Mouse (Mus musculus) hindlimb bud, embryonic 11.5 days (tissue): Measurements from ENCODE around the gene Fmnl3.
"Not testable (repeated sequence)": the region's sequence is repeated elsewhere in the genome, so short reads cannot be mapped to it uniquely, and the experiment has no call there.

Experiments
- DNase-seq: peaks from one replicate; pipeline ENCODE4 v3.0.0-alpha.2; 2012; ENCODE audit warnings: low read depth, low spot score; ENCODE audit errors: extremely low spot score

Gene Fmnl3

DNA sequence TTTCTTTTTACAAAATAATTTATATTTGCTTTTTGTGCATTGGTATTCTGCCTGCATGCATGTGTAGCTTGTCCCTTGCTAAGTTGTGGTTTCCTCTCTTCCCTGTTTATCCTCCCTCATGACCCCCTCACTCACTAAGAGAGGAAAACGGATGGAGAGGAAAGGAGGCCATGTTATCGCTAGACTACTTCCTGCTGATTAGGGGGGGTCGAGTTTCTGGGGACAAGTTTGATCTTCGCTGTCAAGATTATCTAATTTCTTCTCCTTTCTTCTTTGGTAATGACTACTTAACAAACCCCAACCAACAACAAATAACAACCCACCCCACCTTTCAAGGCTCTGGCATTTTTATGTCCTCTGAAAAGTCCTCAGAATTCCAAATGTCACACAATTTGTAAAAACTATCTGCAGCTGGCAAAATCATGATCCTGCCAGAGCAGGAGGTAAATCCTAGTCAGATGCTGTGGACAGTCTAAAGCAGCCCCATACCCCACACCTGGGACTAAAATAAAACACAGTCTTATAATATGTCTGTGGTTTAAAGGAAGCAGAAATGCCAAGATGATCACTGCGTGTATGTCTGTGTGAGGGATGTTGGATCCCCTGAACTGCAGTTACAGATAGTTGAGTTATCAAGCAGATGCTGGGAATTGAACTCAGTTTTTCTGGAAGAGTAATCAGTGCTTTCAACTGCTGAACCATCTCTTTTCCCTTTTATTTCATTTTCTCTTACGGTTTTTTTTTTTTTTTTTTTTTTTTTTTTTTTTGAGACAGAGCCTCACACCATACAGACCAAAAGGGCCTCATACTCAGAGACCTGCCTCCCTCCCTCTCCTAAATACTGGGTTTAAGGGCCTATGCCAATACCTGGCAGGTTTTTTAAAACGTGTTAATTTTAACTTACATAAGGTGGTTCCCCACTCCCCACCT, 20.5 kb upstream of the Fmnl3 start:
- DNase-seq, result no peak

DNA sequence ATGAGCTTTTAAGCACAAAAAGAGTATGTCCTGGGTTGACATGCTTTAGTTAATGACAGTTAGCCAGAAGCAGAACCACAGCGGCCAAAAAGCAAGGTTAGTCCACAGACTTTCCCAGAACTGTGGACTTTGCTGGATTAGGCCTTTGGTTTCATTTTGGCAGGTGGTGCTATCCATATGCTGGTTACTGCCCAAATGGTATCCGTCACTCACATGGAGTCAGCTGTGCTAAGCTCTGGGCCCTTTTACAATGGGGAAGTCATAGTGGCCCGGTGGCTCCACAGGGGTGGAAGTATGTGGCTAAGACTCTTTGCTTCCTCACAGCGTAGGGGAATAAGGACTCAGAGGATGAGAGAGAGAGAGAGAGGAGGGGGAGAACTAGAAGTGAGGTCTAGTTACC, 17.7 kb upstream of the Fmnl3 start:
- no peak for DNase-seq

DNA sequence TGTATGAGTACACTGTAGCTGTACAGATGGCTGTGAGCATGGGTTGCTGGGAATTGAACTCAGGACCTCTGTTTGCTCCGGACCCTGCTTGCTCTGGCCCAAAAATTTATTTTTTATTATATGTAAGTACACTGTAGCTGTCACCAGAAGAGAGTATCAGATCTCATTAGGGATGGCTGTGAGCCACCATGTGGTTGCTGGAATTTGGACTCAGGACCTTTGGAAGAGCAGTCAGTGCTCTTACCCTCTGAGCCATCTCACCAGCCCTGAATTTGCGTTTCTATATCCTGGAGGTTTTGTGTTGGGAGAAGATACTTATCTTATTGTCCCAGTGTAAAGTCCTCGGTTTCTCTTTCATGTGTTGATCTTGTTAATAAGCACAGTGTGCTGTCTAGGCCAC, 16.5 kb upstream of the Fmnl3 start:
- DNase-seq, result no peak

DNA sequence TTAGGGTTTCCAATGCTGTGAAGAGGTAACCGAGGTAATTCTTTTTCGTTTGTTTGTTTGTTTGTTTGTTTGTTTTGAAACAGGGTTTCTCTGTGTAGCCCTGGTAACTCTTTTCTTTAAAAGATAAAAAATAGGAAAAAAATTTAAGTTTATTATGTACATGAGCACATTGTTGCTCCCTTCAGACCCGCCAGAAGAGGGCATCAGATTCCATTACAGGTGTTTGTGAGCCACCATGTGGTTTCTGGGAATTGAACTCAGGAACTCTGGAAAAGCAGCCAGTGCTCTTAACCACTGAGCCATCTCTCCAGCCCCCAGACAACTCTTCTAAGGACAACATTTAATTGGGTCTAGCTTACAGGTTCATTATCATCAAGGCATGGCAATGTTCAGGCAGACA, 15.8 kb upstream of the Fmnl3 start:
- not testable (repeated sequence) for DNase-seq

DNA sequence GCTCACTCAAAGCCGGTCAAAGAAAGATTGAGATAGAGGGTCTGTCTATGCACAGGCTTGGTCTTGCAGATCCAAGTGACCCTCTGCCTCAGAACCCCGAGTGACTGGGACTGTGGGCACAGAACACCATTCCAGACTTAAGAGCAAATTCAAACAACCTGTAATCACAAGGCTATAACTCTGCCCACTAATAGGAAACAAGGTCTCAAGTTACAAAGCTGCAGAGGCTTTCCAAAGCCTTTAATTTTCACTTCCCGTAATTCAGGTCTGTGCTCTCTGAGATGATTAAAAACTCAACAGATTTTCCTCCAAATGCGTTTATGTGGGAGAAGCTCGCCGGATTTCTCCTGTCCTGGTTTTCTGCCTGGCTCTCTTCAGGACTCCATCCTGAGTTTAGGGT, 13.8 kb upstream of the Fmnl3 start:
- peak; percentile 49 for DNase-seq

DNA sequence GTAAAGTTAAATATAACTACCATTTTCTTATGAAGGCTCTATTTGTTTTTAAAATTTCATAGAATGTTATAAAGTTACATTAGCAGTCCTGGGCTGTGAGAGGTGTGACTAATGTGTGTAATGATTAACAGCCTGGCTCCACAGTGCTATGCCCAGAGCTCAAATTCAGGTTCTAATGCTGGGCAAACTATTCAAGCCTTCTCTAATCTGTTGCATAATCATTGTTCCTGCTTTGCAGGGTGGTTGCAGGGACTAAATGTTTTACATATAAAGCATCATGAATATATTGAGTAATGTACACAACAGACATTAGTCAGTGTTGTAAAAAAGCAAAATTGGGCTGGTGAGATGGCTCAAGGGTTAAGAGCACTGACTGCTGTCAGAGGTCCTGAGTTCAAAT, 12.6 kb upstream of the Fmnl3 start:
- no peak for DNase-seq

DNA sequence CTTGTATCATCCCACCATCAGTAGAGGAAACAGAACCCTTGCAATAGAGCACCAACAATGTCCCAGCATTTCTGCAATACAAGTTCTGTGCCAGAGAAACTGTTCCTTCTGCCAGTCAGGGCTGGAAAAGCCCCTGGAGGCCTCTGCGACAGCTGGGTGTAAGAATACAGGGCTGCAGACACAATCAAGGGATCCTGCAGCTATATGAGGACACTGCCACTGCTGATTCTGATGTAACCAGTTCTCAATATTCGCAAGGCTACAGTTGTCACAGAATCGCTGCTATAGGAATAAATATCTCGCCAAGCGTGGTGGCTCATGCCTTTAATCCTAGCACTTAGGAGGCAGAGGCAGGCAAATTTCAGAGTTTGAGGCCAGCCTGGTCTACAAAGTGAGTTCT, 6.0 kb upstream of the Fmnl3 start:
- no peak for DNase-seq

DNA sequence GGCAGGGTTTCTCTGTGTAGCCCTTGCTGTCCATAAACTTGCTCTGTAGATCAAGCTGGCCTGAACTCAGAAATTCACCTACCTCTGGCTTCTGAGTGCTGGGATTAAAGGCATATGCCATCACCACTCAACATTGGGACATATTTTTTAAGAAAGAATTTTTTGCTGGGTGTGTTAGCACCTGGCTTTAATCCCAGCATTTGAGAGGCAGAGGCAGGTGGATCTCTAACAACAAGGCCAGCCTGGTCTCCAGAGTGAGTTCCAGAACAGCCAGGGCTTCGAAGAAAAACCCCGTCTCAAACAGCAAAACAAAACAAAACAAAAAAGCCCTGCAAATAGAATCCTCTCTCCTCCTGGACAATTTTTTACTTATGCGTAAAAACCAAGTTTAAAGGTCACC, 5.3 kb upstream of the Fmnl3 start:
- DNase-seq, result no peak

DNA sequence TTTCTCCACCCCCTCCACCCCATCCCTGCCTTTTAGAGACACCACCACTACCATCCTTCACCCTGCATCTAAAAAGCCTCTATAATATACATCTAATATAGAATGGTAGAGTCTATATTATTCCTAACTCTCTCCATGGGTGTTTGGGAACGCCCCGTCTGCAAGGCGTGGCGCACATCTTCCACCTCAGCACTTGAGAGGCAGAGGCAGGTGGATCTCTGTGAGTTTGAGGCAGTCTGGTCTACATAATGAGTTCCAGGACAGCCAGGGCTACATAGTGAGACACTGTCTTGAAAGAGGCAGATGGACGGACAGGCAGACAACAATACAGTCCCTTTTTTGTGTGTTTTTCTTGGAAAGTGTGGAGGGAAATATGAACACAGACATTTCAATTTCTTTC, 4.8 kb upstream of the Fmnl3 start:
- no peak for DNase-seq

DNA sequence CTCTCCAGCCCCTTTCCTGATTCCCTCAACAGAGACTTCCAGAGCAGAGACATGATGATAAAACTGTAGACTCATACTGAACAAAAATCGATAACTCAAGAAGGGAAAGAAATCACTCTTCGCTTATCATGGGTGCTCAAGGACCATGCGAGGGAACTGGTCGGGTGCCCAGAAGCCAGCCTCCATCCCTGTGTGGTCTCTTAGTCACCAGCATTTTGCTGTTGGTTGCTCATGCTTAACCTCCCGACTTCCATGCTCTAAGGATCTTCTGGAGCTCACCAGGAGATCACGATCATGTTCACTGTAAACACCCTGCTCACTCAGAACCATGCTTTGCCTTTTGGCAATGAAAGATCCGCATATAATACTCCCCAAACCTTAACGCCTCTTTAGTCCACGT, 2.5 kb upstream of the Fmnl3 start:
- DNase-seq, result no peak

DNA sequence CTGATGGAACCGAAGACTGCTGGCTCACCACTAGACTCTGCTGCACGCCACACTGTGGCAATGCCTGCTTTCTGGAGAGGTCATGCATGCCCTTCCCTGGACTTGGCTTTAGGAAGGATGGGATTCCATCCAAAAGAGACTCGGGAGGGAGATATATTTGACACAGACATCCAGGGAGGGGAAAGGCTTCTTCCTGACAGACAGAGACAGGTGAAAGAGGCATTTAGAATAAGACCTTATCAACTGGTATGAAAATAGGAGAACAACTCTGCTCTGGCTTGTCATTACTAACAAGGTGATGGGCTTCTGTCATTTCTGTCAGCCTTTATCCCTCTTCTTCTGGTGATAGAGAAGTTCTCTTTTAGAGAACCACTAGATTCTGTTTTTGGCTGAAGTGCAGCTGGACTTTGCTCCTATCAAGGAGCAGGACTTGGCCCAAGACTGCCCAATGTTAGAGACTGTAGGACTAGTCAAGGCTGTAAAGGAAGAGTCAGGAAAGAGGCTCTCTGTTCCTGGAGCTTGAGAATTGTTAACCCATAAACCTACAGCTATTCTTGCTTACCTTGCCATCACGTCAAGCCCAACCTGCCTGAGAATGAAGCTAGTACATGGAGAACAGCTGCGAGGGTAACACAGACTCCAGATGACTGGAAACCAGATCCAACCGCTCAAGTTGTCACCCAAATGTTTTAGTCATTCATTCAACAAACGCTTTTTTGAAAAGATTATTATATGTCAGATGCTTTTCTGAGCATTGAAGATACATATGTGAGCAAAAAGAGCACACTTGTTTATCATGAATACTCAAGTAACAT, 1.5 kb upstream of the Fmnl3 start:
- no peak for DNase-seq

DNA sequence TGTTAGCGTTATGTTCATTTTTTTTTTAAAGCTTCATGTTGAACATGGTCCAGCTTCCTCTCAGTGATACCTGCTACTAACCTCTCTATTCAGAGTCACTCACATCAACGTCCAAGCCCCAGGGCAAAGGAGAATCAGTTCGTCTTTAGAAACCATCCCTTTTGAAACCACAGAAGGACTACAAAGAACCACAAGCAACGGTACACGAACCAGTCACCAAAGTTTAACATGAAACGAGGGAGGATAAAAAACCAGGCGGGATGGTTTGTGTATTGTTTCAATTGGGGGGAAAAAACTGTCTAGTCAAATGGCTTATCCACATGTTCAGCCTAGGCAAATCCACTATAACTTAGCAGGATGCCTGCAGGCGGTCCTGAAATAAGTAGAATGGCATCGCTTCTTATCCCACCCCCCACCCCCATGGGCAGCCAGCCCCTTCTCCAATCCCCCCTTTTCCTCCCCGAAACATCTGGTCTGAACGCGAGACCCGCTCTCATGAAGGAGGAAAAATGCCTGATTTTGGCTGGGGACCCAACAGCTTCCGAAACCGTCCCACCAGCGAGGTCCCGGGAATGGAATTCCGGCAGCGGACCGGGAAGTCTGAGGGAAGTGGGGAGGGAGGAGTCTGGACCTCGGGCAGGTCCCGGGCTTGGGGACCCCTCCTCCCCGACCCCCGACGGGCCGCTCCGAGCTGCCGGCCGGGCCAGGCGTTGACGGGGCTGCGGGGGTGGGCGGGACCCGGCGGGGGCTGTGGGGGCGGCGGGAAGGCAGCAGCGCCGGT, 701 bp downstream of the Fmnl3 start:
- DNase-seq, result no peak

DNA sequence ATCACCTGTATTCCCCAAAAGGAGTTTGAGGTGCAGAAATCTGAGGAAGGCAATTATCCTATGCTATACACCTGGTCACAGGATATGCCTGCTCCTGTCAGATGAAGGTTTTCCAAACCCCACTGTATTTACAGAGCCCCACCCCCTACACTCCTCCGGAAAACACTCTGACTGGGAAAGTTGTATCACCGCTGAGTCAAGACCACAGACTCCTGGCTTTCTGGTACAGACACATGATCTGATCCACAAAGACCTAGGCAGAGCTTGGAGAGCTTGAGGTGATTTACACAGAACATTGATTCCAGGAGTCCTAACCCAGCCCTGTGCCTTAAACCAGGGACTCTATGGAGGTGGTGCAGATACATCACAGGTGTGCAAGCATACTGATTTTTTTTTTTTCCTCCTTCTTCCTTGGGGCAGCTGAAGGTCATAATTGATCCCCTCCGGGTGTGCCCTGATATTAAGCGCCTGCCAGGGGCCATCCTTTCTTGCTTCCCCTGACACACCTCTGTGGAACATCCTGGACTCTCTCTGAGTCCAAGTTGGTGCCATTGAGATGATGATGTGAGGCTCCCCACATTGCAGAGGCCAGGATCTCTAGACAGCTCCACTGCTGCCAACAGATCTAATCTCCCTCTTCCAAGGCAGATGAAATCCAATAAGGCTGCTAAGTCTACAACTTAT, 1.6 kb downstream of the Fmnl3 start:
- DNase-seq, result no peak

DNA sequence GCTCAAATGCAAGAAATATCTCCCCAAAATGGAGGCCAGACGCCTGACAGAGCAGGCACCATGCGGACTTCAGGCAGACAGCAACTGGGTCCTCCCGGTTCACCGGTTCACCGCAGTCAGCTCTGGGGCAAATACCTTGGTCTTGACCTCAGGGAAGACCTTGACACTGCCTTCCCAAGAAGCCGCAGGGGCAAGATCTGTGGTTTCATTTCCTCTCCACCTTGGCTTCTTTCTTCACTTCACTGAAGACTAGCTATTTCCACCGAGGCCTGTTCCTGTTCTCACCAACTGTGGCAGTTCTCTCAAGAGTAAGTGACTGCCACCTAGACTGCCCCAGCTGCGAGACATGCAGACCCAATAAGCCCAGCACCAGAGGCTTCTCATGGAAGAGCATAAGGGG, 5.4 kb downstream of the Fmnl3 start:
- no peak for DNase-seq

DNA sequence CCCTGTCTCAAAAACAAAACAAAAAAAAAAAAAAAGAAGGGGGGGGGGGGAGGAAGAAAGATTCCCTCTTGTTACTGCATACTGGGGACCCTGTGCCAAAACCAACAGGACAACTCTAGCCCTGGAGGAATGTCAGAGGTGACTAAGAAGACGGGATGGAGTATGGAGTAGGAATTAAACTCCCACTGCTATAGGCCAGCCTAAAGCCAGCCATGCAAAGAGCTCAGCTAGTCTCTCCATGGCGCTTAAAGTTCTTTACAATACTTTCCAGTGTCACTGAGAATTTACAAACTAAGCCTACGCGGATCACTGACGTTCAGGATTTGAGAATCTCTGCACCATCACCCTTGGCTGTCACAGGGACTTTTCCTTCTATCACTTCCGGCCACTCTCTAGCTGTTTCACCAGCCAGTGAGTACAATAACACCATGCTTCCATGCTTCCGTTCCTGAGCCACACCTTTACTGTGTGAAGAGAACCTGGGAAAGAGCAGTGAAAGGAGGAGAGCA, 6.2 kb downstream of the Fmnl3 start:
- DNase-seq, result no peak

DNA sequence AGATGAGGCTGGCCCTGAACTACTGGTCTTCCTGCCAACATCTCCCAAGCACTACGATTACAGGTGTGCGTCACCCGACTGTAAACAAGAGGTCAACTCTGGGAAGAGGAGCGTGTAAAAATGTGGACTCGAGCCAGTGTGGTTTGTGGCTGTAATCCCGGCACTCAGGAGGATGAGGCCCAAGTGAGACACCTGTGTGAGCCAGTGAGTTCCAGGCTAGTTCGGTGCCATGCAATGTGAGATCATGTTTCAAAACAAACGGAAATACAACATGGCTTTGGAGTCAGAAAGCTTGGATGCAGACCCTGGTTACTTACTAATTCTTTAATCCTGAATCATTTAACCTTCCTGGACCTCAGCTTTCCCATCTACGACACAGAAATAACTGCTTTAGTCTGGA, 11.3 kb downstream of the Fmnl3 start:
- no peak for DNase-seq

DNA sequence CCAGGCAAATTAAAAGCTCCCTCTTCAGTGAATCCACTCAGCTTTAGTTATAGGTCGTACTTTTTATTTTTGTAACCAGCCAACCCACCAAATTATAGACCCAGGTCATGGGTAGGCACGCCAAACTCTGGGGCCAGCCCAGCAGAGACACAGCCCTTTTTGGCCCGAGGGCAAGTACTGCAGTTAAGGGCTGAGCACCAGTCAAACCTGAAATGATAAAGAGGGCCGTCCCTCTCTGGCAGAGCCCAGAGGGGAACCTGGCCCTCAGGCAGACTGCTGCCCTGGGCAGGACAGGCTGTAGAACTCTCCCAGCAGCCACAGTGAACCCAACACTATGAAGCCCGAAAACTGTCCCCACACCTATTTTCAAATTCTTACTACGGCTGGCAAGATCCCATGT, 13.8 kb downstream of the Fmnl3 start:
- no peak for DNase-seq

DNA sequence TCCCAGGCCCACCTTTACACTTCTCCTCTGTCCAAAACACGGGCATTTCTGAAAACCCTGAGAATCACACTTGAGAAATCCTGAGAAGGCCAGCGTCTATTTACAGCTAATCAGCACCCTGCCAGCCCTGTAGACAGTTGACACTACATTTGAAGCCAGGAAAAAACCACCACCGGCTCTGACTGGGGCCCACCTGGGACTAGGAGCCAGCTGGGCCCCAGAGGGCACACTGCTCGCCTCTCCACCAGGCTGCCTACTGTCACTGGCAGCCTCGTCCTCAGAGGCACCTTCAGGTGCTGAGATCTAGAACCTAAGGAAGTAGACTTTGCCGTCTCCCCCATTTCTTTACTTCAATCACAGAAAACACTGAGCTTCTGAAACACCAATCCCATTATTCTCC, 14.6 kb downstream of the Fmnl3 start:
- no peak for DNase-seq

DNA sequence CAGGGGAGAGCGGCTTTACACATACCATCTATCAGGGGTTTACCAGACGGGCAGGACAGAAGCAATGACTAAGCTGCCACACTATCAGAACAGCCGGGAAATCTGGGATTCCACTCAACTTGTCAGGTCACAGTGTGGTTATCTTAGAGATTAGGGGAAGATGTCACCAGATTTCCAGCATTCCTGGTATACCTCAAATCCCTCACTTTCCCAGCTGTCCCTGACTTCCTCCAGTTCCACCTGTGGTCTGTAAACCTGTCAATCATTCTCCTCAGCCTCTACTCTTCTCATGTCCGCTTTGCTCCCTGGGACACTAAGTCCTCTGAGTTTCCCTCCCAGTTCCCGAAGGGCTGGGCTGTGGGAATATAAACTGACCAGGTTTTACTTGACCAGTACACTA, 18.0 kb downstream of the Fmnl3 start:
- no peak for DNase-seq

DNA sequence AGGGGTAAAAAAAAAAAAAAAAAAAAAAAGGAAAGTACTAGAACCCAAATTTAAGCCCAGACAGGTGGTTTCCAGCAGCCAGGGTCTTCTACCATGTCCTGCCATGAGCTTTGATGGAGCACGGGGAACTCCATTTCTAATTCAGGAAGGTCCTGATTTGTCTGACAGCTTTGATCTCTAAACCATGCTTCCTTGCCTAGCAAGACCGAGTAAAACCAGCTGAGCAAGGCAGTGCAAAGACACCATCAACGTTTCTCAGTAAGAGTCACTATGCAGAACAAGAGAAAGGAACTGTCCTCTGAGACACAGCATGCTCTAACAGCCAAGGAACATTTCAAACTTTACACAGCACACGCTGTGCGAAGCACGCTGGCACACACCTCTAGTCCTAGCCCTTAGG, 18.7 kb downstream of the Fmnl3 start:
- DNase-seq, result no peak

DNA sequence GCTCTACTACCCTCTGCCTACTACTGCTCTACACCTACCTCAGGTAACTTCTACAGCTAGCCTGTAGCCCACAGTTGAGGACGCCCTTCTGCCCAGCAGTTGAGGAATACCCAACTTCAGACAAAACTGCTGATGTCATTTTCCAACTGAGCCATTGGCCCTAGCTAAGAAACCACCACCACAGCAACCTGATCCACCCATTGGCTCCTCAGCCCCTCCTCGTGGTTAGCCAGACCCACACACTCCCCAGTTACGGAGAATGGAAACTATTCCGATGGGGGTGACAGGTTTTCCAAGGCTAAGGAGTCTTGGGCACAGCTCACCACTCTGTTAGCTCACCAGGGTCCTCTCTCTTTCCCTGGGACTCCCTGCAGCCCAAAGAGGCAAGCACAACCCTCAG, 25.3 kb downstream of the Fmnl3 start:
- no peak for DNase-seq
